Mouse (Mus musculus) midbrain, embryonic 13.5 days (tissue): ENCODE results near the gene Ckap2l. TPM values are rescaled to one million over a fixed set of nuclear protein-coding genes. Genes with fewer than 3 reads are reported as not detected.

Experiments used
- ATAC-seq: fragments of 200-750 bp; cut with Nextera tagmentation; 2 replicates; pipeline ENCODE4 v1.8.0; 2017; ENCODE audit warnings: mild to moderate bottlenecking, moderate TSS enrichment, moderate library complexity
- H3K27ac ChIP-seq: fragments of 300-500 bp; sonication (generic); 2 replicates; pipeline ENCODE4 v1.5.1; 2015; ENCODE audit warnings: inconsistent platforms, mild to moderate bottlenecking, moderate library complexity
- H3K27me3 ChIP-seq: fragments of 300-500 bp; sonication (generic); 2 replicates; pipeline ENCODE4 v1.6.1; 2015; ENCODE audit warnings: mild to moderate bottlenecking, inconsistent platforms
- H3K36me3 ChIP-seq: fragments of 300-500 bp; sonication (generic); 2 replicates; pipeline ENCODE4 v1.6.1; 2015; ENCODE audit warnings: mild to moderate bottlenecking, inconsistent platforms
- H3K4me1 ChIP-seq: fragments of 300-500 bp; sonication (generic); replicated peaks from 2 replicates; pipeline ENCODE4 v1.6.1; 2015; ENCODE audit warnings: inconsistent platforms
- H3K4me2 ChIP-seq: fragments of 300-500 bp; sonication (generic); replicated peaks from 2 replicates; pipeline ENCODE4 v1.6.1; 2015; ENCODE audit warnings: moderate library complexity, mild to moderate bottlenecking, inconsistent platforms
- H3K4me3 ChIP-seq: fragments of 300-500 bp; sonication (generic); replicated peaks from 2 replicates; pipeline ENCODE4 v1.5.1; 2015; ENCODE audit warnings: mild to moderate bottlenecking, inconsistent platforms
- H3K9ac ChIP-seq: fragments of 300-500 bp; sonication (generic); replicated peaks from 2 replicates; pipeline ENCODE4 v1.6.1; 2015; ENCODE audit warnings: mild to moderate bottlenecking, inconsistent platforms
- H3K9me3 ChIP-seq: fragments of 300-500 bp; sonication (generic); 2 replicates; pipeline ENCODE4 v1.6.1; 2016; ENCODE audit warnings: mild to moderate bottlenecking, inconsistent platforms
- WGBS: fragments of 180-500 bp; shearing (Covaris S2); methylation state at CpG from one replicate; pipeline ENCODE4 v1.1.7; 2015; 5-methylcytosine and 5-hydroxymethylcytosine counted together
- polyA plus RNA-seq: library from polyadenylated mRNA; unstranded; fragments of >200 nt; fragmentation: Nextera tagmentation; extraction: Ambion mirVana; gene quantifications from 2 replicates; pipeline ENCODE4 v1.2.1, GENCODE M21; 2015

Gene Ckap2l
- polyA plus RNA-seq, 1 experiment from 2014 or later = 19.3 TPM

DNA sequence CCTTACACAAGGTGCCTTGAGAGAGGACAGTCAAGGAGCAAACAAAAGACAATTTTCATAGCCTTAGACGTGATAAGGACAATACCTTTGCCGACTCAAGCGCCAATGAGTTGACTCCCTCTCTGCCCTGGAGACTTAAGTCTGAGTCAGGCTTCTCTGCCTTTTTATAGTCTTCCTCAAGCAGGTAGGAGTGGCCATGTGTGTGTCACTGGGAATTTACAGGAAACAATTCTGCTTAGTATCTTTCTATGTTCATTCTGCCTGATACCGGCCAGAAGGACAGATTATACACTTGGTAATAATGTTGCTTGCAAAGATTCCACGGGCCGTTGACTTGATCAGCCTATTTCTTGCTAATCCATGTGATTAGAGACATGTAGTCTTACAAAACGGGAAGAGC is 12.8 kb upstream of the Ckap2l start, which contains the start of gene Il1a:
Gene Il1a, minus strand, starts transcription at position 137 of the 400 bp plus-strand sequence.
- no peaks in the 10 kb centered on the region for H3K27me3 ChIP-seq

GRCm38 (mm10) chr2:129306020-129306419 is 9.0 kb upstream of the Ckap2l start:
- no peaks in the 10 kb centered on the region for H3K4me1 ChIP-seq
- ATAC-seq = no peak

More for the DNA sequence above, 12.8 kb upstream of the Ckap2l start, which contains the start of gene Il1a:
- Histone ChIP-seq H3K36me3 (no peaks in the 10 kb centered on the region), H3K27ac (no peak within 1 kb of the TSS), H3K4me1 (no peaks in the 10 kb centered on the region), H3K4me2 (no peak within 1 kb of the TSS), H3K9ac (no peak within 1 kb of the TSS), H3K4me3 (no peak within 1 kb of the TSS), H3K9me3 (no peaks in the 10 kb centered on the region)
- 91% methylated on average over 7 of the region's 7 CpGs for WGBS
- no peak for ATAC-seq

GRCm38 (mm10) chr2:129297589-129297982 is 574 bp upstream of the Ckap2l start:
- H3K9ac ChIP-seq = peak overlapping the region; percentile 82
- peak overlapping the region; percentile 98 for H3K27ac ChIP-seq
- H3K36me3 ChIP-seq = no peaks in the 10 kb centered on the region
- H3K9me3 ChIP-seq = no peaks in the 10 kb centered on the region
- peak overlapping the region; percentile 77 for H3K4me2 ChIP-seq
- peak overlapping the region; percentile 83 for H3K4me3 ChIP-seq
- ATAC-seq = peak; percentile 81
- H3K27me3 ChIP-seq = no peaks in the 10 kb centered on the region
- 3% methylated on average over 10 of the region's 10 CpGs for WGBS
- H3K4me1 ChIP-seq = peaks cover 21% of the 10 kb centered on the region

More at GRCm38 (mm10) chr2:129306020-129306419, 9.0 kb upstream of the Ckap2l start:
- Histone ChIP-seq H3K4me2 (no peak overlapping the region), H3K9me3 (no peaks in the 10 kb centered on the region), H3K36me3 (no peaks in the 10 kb centered on the region), H3K9ac (no peak overlapping the region), H3K4me3 (no peak overlapping the region), H3K27me3 (no peaks in the 10 kb centered on the region), H3K27ac (no peak overlapping the region)
- 82% methylated on average over 4 of the region's 4 CpGs for WGBS

DNA sequence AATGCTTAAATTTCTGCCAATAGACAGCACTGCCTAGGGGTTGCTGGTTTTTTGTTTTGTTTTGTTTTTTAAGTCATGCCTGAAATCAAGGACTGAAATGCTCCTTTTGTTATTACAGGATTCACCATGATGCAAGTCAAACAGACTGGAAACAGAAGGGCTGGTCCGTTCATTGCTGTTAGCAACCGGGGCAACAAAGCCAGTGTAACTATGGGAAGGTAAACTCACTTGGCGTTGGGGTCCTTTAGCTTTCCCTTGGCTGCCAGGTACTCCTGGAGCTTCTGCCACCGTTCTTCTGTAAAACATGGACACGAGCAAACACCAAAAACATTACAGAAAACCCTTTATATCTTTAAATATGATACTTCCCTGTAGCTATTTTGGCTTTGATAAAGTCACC is 926 bp downstream of the Ckap2l start:
- Histone ChIP-seq H3K9me3 (no peaks in the 10 kb centered on the region), H3K9ac (peak overlapping the region; percentile 77), H3K27ac (no peak overlapping the region), H3K4me2 (peak overlapping the region; percentile 81), H3K36me3 (no peaks in the 10 kb centered on the region), H3K4me3 (peak overlapping the region; percentile 83), H3K4me1 (peaks cover 21% of the 10 kb centered on the region), H3K27me3 (no peaks in the 10 kb centered on the region)
- 52% methylated on average over 5 of the region's 5 CpGs for WGBS
- ATAC-seq = no peak

DNA sequence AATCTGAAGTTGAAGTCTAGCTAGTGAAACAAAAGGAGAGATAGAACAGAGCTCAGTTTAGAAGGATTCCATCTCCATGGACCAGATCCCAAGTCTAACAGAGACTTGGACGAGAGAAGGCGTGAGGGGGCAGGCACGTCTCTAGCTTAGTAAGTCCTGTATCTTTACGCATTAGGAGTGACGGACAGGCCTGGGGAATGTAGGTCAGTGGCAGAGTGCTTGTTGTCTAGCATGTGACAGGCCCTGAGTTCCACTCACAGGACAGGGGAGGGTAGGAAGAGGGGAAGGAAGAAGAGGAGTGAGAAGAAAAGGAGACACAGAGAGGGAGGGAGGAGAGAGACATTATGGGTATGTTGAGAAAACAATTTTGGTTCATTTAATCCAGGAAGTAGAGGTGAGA is 1.9 kb downstream of the Ckap2l start:
- Histone ChIP-seq H3K36me3 (no peaks in the 10 kb centered on the region), H3K9ac (no peak overlapping the region), H3K4me1 (peaks cover 21% of the 10 kb centered on the region), H3K27ac (no peak overlapping the region), H3K27me3 (no peaks in the 10 kb centered on the region), H3K4me3 (no peak overlapping the region), H3K4me2 (no peak overlapping the region), H3K9me3 (no peaks in the 10 kb centered on the region)
- ATAC-seq = no peak
- 94% methylated on average over 5 of the region's 5 CpGs for WGBS

DNA sequence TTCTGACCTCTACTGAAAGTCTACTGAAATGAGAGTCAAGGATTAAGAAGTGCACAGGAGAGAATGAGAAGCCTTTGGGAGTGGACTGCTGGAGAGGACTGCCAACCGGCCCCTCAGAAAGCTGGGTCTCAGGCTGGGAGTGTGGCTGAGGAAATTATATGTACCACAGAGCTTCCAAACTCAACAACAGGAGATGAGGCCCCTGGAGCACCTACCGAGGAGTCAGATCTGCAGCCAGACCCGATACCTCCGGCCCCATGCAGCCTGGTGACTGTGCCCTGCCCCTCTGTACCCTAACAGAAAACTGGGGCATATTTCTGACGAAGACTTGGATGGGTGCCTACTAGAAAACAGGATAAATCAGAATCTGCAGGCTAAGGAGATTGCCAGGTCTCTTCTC is 23.2 kb downstream of the Ckap2l start:
- ATAC-seq = no peak
- no peaks in the 10 kb centered on the region for H3K9me3 ChIP-seq
- no peak overlapping the region for H3K9ac ChIP-seq
- 94% methylated on average over 5 of the region's 5 CpGs for WGBS
- no peak overlapping the region for H3K4me3 ChIP-seq
- H3K36me3 ChIP-seq = peaks cover 59% of the 10 kb centered on the region
- H3K4me1 ChIP-seq = 0 out of 2 replicates have a peak, but pooled peaks cover 4% of the 10 kb centered on the region
- H3K4me2 ChIP-seq = no peak overlapping the region
- H3K27me3 ChIP-seq = no peaks in the 10 kb centered on the region
- H3K27ac ChIP-seq = no peak overlapping the region

DNA sequence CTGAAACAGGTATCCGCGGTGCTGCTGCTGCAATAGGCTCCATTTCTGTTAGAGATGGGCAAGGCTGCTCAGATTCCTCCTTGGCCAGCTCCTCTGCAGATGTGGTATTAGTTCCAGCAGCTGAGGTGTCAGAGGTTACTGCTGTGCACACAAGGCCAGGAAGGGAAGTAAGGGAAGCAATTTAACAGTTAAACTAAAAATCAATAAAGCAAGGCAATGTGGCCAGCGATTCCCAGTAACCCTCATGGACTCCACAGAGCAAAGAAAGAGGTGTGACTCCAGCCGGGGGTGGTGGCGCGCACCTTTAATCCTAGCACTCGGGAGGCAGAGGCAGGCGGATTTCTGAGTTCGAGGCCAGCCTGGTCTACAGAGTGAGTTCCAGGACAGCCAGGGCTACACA is 26.4 kb downstream of the Ckap2l start:
- Histone ChIP-seq H3K4me2 (no peak overlapping the region), H3K4me1 (no peaks in the 10 kb centered on the region), H3K9me3 (no peaks in the 10 kb centered on the region), H3K9ac (no peak overlapping the region), H3K4me3 (no peak overlapping the region), H3K27me3 (no peaks in the 10 kb centered on the region), H3K36me3 (peaks cover 75% of the 10 kb centered on the region), H3K27ac (no peak overlapping the region)
- ATAC-seq = no peak
- WGBS = 95% methylated on average over 9 of the region's 9 CpGs

GRCm38 (mm10) chr2:129269986-129270385 is 27.0 kb downstream of the Ckap2l start:
- no peak overlapping the region for H3K4me3 ChIP-seq
- H3K9ac ChIP-seq = no peak overlapping the region
- 92% methylated on average over 5 of the region's 5 CpGs for WGBS
- no peaks in the 10 kb centered on the region for H3K4me1 ChIP-seq
- H3K27me3 ChIP-seq = no peaks in the 10 kb centered on the region
- H3K4me2 ChIP-seq = no peak overlapping the region
- no peaks in the 10 kb centered on the region for H3K9me3 ChIP-seq
- H3K36me3 ChIP-seq = peaks cover 71% of the 10 kb centered on the region
- H3K27ac ChIP-seq = no peak overlapping the region
- ATAC-seq = no peak

GRCm38 (mm10) chr2:129269161-129269643 is 27.8 kb downstream of the Ckap2l start:
- Histone ChIP-seq H3K9ac (no peak overlapping the region), H3K36me3 (peaks cover 66% of the 10 kb centered on the region)

DNA sequence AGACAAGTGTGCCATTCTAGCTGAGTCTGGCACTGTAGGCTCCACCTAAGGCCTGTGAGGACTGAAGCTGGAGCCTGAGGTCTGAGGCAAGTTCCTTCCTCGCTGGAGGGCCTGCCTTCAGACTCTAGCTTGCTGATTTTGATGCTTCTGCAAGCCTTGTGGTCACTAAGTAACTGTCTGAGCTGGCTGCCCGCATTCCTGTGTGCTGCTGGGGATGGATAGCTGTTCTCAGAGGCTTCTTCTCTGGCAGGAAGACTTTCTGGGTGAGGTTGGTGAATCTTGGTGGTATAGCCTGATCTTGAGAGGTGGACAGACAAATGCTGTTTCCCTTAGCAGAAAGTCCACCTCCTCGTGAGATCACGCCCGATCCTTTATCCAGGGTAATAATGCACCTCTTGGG is 29.3 kb downstream of the Ckap2l start:
- H3K36me3 ChIP-seq = peaks cover 55% of the 10 kb centered on the region
- whole genome bisulfite sequencing = 96% methylated on average over 5 of the region's 5 CpGs
- H3K27me3 ChIP-seq = no peaks in the 10 kb centered on the region
- no peak overlapping the region for H3K4me3 ChIP-seq
- no peak overlapping the region for H3K4me2 ChIP-seq
- no peaks in the 10 kb centered on the region for H3K4me1 ChIP-seq
- ATAC-seq = no peak
- H3K9ac ChIP-seq = no peak overlapping the region
- H3K9me3 ChIP-seq = no peaks in the 10 kb centered on the region
- H3K27ac ChIP-seq = no peak overlapping the region

More at GRCm38 (mm10) chr2:129269161-129269643, 27.8 kb downstream of the Ckap2l start:
- no peaks in the 10 kb centered on the region for H3K9me3 ChIP-seq
- no peaks in the 10 kb centered on the region for H3K4me1 ChIP-seq
- H3K27me3 ChIP-seq = no peaks in the 10 kb centered on the region
- no peak overlapping the region for H3K4me2 ChIP-seq
- no peak overlapping the region for H3K4me3 ChIP-seq
- ATAC-seq = no peak
- WGBS = 98% methylated on average over 12 of the region's 12 CpGs
- no peak overlapping the region for H3K27ac ChIP-seq

GRCm38 (mm10) chr2:129265316-129265715 is 31.7 kb downstream of the Ckap2l start:
- H3K36me3 ChIP-seq = peaks cover 40% of the 10 kb centered on the region
- no peak overlapping the region for H3K4me2 ChIP-seq
- H3K9ac ChIP-seq = no peak overlapping the region
- H3K9me3 ChIP-seq = no peaks in the 10 kb centered on the region
- no peaks in the 10 kb centered on the region for H3K27me3 ChIP-seq
- 95% methylated on average over 7 of the region's 7 CpGs for WGBS
- H3K4me3 ChIP-seq = no peak overlapping the region
- no peaks in the 10 kb centered on the region for H3K4me1 ChIP-seq
- H3K27ac ChIP-seq = no peak overlapping the region
- ATAC-seq = no peak

GRCm38 (mm10) chr2:129263073-129263472 is 33.9 kb downstream of the Ckap2l start:
- H3K36me3 ChIP-seq = peaks cover 18% of the 10 kb centered on the region
- no peak overlapping the region for H3K9ac ChIP-seq
- H3K4me2 ChIP-seq = no peak overlapping the region
- H3K9me3 ChIP-seq = no peaks in the 10 kb centered on the region
- 78% methylated on average over 5 of the region's 5 CpGs for WGBS
- H3K27ac ChIP-seq = no peak overlapping the region
- ATAC-seq = no peak
- no peak overlapping the region for H3K4me3 ChIP-seq
- H3K4me1 ChIP-seq = peaks cover 4% of the 10 kb centered on the region; the same call in 1 of the 2 replicates
- no peaks in the 10 kb centered on the region for H3K27me3 ChIP-seq
